Mouse (Mus musculus) hindbrain, embryonic 11.5 days (tissue): ENCODE results near the gene Bdp1. TPM values are rescaled to one million over a fixed set of nuclear protein-coding genes. Genes with fewer than 3 reads are reported as not detected.

Experiments used
- ATAC-seq: fragments of 200-750 bp; cut with Nextera tagmentation; 2 replicates; pipeline ENCODE4 v1.8.0; 2017; ENCODE audit warnings: mild to moderate bottlenecking, moderate TSS enrichment, moderate library complexity; ENCODE audit not compliant: low FRiP score
- DNase-seq: peaks from one replicate; pipeline ENCODE4 v3.0.0-alpha.2; 2015; ENCODE audit warnings: low spot score
- H3K27ac ChIP-seq: fragments of 300-500 bp; sonication (generic); 2 replicates; pipeline ENCODE4 v1.5.1; 2014; ENCODE audit warnings: mild to moderate bottlenecking, low read depth, low read length
- H3K27me3 ChIP-seq: fragments of 300-500 bp; sonication (generic); 2 replicates; pipeline ENCODE4 v1.6.1; 2014; ENCODE audit warnings: mild to moderate bottlenecking, low read length, moderate library complexity, mixed read lengths; ENCODE audit not compliant: control insufficient read depth, insufficient read depth
- H3K36me3 ChIP-seq: fragments of 300-500 bp; sonication (generic); 2 replicates; pipeline ENCODE4 v1.6.1; 2014; ENCODE audit warnings: mild to moderate bottlenecking, low read length, moderate library complexity, mixed read lengths; ENCODE audit not compliant: control insufficient read depth, insufficient read depth
- H3K4me1 ChIP-seq: fragments of 300-500 bp; sonication (generic); replicated peaks from 2 replicates; pipeline ENCODE4 v1.6.1; 2014; ENCODE audit warnings: low read length, mixed read lengths; ENCODE audit not compliant: control insufficient read depth, insufficient read depth
- H3K4me2 ChIP-seq: fragments of 300-500 bp; sonication (generic); replicated peaks from 2 replicates; pipeline ENCODE4 v1.6.1; 2014; ENCODE audit warnings: mild to moderate bottlenecking, low read depth, low read length
- H3K4me3 ChIP-seq: fragments of 300-500 bp; sonication (generic); 2 replicates; pipeline ENCODE4 v1.5.1; 2014; ENCODE audit warnings: low read depth, low read length
- H3K9ac ChIP-seq: fragments of 300-500 bp; sonication (generic); 2 replicates; pipeline ENCODE4 v1.6.1; 2014; ENCODE audit warnings: low read depth, low read length
- H3K9me3 ChIP-seq: fragments of 300-500 bp; sonication (generic); 2 replicates; pipeline ENCODE4 v1.6.1; 2016; ENCODE audit warnings: low read length; ENCODE audit not compliant: control insufficient read depth
- WGBS: fragments of 180-500 bp; shearing (Covaris S2); extraction: QIAGEN DNeasy Blood & Tissue Kit; methylation state at CpG from one replicate; pipeline ENCODE4 v1.1.7; 2014; 5-methylcytosine and 5-hydroxymethylcytosine counted together
- polyA plus RNA-seq: library from polyadenylated mRNA; unstranded; fragments of >200 nt; fragmentation: Nextera tagmentation; extraction: Ambion mirVana; gene quantifications from 2 replicates; pipeline ENCODE4 v1.2.1, GENCODE M21; 2014

Gene Bdp1
- polyA plus RNA-seq, 1 experiment from 2014 or later = 31.6 TPM

DNA sequence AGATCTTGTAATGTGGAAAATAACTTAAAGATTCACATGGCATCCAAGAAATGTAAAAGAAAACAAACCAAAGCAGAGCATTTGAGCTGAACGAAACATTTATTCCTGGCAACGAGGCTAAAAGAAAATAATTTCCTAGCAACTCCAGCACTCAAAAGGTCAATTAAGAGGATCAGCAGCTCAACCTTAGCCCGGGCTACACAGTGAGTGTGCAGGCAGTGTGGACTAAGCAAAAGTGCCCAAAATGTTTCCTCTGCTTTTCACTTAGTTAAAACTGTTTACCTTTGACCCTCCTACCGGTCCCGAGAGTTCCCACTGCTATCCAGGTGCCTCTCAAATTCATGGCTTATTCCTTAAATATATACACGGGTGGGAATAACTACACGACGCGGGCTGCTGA is 87.0 kb downstream of the Bdp1 start:
- Histone ChIP-seq H3K27me3 (no peaks in the 10 kb centered on the region), H3K9ac (no peak overlapping the region), H3K36me3 (no peaks in the 10 kb centered on the region), H3K4me2 (no peak overlapping the region), H3K27ac (no peak overlapping the region), H3K4me1 (no peaks in the 10 kb centered on the region), H3K4me3 (no peak overlapping the region), H3K9me3 (no peaks in the 10 kb centered on the region)
- WGBS = 91% methylated on average over 9 of the region's 9 CpGs
- ATAC-seq (no peak), DNase-seq (no peak)

- WGBS = 18% methylated on average over 8 of the region's 8 CpGs
- peak; percentile 55 for ATAC-seq
- peak overlapping the region; percentile 37; the same call in 1 of the 2 replicates for H3K27ac ChIP-seq
Observed at GRCm38 (mm10) chr13:100015937-100016336, 87.9 kb downstream of the Bdp1 start.

GRCm38 (mm10) chr13:100014906-100015895 is 88.7 kb downstream of the Bdp1 start, which contains the start of gene Mccc2:
Mccc2 (minus strand) TSS chr13:100015639.
- WGBS = 5% methylated on average over 46 of the region's 47 CpGs
- H3K4me1 ChIP-seq = no peaks in the 10 kb centered on the region
- no peaks in the 10 kb centered on the region for H3K9me3 ChIP-seq
- H3K4me2 ChIP-seq = peak within 1 kb of the TSS; percentile 66
- no peaks in the 10 kb centered on the region for H3K27me3 ChIP-seq
- no peaks in the 10 kb centered on the region for H3K36me3 ChIP-seq
- H3K4me3 ChIP-seq = peak within 1 kb of the TSS; percentile 64
- ATAC-seq = peak; percentile 100
- H3K27ac ChIP-seq = peak within 1 kb of the TSS; percentile 37; the same call in 1 of the 2 replicates
- H3K9ac ChIP-seq = peak within 1 kb of the TSS; percentile 79
- DNase-seq = peak; percentile 90

More at GRCm38 (mm10) chr13:100015937-100016336, 87.9 kb downstream of the Bdp1 start:
- Histone ChIP-seq H3K36me3 (no peaks in the 10 kb centered on the region), H3K4me3 (peak overlapping the region; percentile 64), H3K4me1 (no peaks in the 10 kb centered on the region), H3K27me3 (no peaks in the 10 kb centered on the region), H3K4me2 (peak overlapping the region; percentile 66), H3K9ac (peak overlapping the region; percentile 55), H3K9me3 (no peaks in the 10 kb centered on the region)
- no peak for DNase-seq

DNA sequence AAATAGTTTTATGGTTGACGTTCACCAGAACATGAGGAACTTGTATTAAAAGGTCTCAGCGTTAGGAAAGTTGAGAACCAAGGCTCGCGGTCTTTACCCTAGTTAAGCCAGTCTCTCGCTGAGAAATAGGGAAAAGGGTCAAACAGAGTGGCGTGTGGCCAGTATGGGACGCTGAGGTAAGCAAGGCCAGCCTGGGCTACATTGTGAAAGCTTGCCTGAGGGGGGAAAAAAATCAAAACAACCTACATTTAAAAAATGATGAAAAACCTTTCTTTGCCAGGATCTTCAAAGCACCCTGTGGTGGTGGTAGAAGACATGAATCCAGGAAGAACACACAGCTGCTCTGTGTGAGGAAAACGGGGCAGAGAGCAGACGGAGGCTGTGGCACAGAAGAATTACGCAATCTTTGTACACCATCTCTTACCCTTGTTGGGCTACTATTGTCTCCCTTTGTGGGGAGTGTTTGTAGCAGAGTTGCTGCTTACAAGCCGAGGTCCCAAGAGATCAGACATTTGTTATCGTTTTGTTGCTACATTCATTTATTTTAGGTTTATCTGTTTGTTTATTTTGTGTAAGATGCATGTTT is 97.9 kb downstream of the Bdp1 start:
- Histone ChIP-seq H3K36me3 (no peaks in the 10 kb centered on the region), H3K4me2 (no peak overlapping the region), H3K27ac (no peak overlapping the region), H3K4me1 (no peaks in the 10 kb centered on the region), H3K4me3 (no peak overlapping the region), H3K9ac (no peak overlapping the region), H3K9me3 (no peaks in the 10 kb centered on the region), H3K27me3 (no peaks in the 10 kb centered on the region)
- WGBS = 91% methylated on average over 12 of the region's 12 CpGs
- DNase-seq (no peak), ATAC-seq (no peak)

DNA sequence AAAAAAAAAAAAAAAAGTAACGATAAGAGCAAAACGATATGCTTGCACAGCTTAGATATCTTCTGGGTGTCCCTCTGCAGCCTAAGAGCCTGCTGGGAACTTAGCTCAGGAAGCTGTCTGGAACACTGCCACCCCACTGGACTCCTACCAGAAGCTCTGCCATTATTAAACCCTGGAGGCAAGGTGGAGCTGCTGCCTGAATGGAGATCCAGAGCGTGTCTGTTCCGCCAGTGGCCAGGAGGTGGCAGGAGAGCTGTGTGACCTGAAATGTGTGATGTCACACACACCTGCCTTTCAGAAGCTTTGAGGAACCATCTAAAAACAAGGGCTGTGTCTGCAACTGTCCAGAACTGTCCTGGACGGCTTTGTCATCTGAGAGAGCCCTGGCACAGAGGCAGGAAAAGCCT is 102.1 kb downstream of the Bdp1 start:
- no peaks in the 10 kb centered on the region for H3K4me1 ChIP-seq
- WGBS = 36% methylated on average over 5 of the region's 5 CpGs
- H3K9me3 ChIP-seq = no peaks in the 10 kb centered on the region
- H3K4me2 ChIP-seq = no peak overlapping the region
- no peak overlapping the region for H3K4me3 ChIP-seq
- H3K36me3 ChIP-seq = no peaks in the 10 kb centered on the region
- no peak overlapping the region for H3K9ac ChIP-seq
- H3K27ac ChIP-seq = no peak overlapping the region
- H3K27me3 ChIP-seq = no peaks in the 10 kb centered on the region
- peak; percentile 81 for DNase-seq
- ATAC-seq = 0 out of 2 replicates have a peak, but pooled peaks have one; percentile 33

GRCm38 (mm10) chr13:99999078-99999477 is 104.8 kb downstream of the Bdp1 start:
- Histone ChIP-seq H3K9me3 (no peaks in the 10 kb centered on the region), H3K4me2 (no peak overlapping the region), H3K27me3 (no peaks in the 10 kb centered on the region), H3K4me1 (no peaks in the 10 kb centered on the region), H3K9ac (no peak overlapping the region), H3K4me3 (no peak overlapping the region), H3K36me3 (no peaks in the 10 kb centered on the region), H3K27ac (no peak overlapping the region)
- no peak for DNase-seq
- ATAC-seq = no peak
- WGBS = 88% methylated on average over 3 of the region's 3 CpGs

- ATAC-seq = no peak
- Histone ChIP-seq H3K27ac (no peak overlapping the region), H3K4me3 (no peak overlapping the region), H3K36me3 (no peaks in the 10 kb centered on the region), H3K4me1 (no peaks in the 10 kb centered on the region), H3K9me3 (no peaks in the 10 kb centered on the region), H3K9ac (no peak overlapping the region), H3K27me3 (no peaks in the 10 kb centered on the region), H3K4me2 (no peak overlapping the region)
- no peak for DNase-seq
- WGBS = 88% methylated on average over 3 of the region's 3 CpGs
Observed at GRCm38 (mm10) chr13:99998099-99998498, 105.8 kb downstream of the Bdp1 start.

- no peak overlapping the region for H3K4me2 ChIP-seq
- 96% methylated on average over 4 of the region's 4 CpGs for WGBS
- H3K9me3 ChIP-seq = no peaks in the 10 kb centered on the region
- no peak overlapping the region for H3K4me3 ChIP-seq
- no peaks in the 10 kb centered on the region for H3K36me3 ChIP-seq
- no peaks in the 10 kb centered on the region for H3K4me1 ChIP-seq
- H3K27ac ChIP-seq = no peak overlapping the region
- no peak for ATAC-seq
- no peaks in the 10 kb centered on the region for H3K27me3 ChIP-seq
- DNase-seq = no peak
- no peak overlapping the region for H3K9ac ChIP-seq
Observed at GRCm38 (mm10) chr13:99989592-99989991, 114.3 kb downstream of the Bdp1 start.
